Mouse (Mus musculus): Measurements from ENCODE around the gene Dnajc15.

GRCm38 (mm10) chr14:77864051-77864450 is 10.9 kb downstream of the Dnajc15 start:
- TF ChIP-seq POLR2A (IDR thresholded peaks at IDR 0.05; ENCODE audit: borderline replicate concordance, insufficient read depth, low read length) (no peak), CTCF (IDR thresholded peaks at IDR 0.05; ENCODE audit: borderline replicate concordance, insufficient read depth, low read depth, low read length) (no peak)
